Mouse (Mus musculus) CH12F3 (cell line): ENCODE results near the gene Hacd3.

Experiments used
- in situ Hi-C: fragments of 300-500 bp; cut with MboI; formaldehyde crosslinking; loops from 2 replicates; pipeline ENCODE4 v1.14.3; 2020; ENCODE audit warnings: low sequenced_read_pairs

The Hacd3 gene

GRCm38 (mm10) chr9:64952055-64952454 is 69.4 kb downstream of the Hacd3 start:
- in situ Hi-C loops = no loop called here

GRCm38 (mm10) chr9:64951161-64951657 is 70.3 kb downstream of the Hacd3 start, which contains the start of gene Slc24a1:
Gene Slc24a1, minus strand, starts transcription at chr9:64951607.
- in situ Hi-C loops = no loop called here

GRCm38 (mm10) chr9:64947483-64948095 is 73.9 kb downstream of the Hacd3 start:
- in situ Hi-C loops = no loop called here

GRCm38 (mm10) chr9:64943997-64944396 is 77.5 kb downstream of the Hacd3 start:
- in situ Hi-C loops = no loop called here

GRCm38 (mm10) chr9:64941650-64942049 is 79.8 kb downstream of the Hacd3 start:
- in situ Hi-C loops = no loop called here

GRCm38 (mm10) chr9:64940731-64941346 is 80.7 kb downstream of the Hacd3 start:
- in situ Hi-C loops = no loop called here

GRCm38 (mm10) chr9:64939790-64940189 is 81.7 kb downstream of the Hacd3 start:
- in situ Hi-C loops = no loop called here

- in situ Hi-C loops = no loop called here
These were observed 82.2 kb downstream of the Hacd3 start for GRCm38 (mm10) chr9:64939281-64939680.

GRCm38 (mm10) chr9:64938535-64938934 is 83.0 kb downstream of the Hacd3 start:
- in situ Hi-C loops = no loop called here

GRCm38 (mm10) chr9:64937491-64937890 is 84.0 kb downstream of the Hacd3 start:
- in situ Hi-C loops = no loop called here
